Mouse (Mus musculus): ENCODE data around the gene Kcnj14.

The Kcnj14 gene

GRCm38 (mm10) chr7:45787642-45788041, 36.9 kb downstream of the Kcnj14 start:
- H3K4me1 ChIP-seq (replicated peaks; ENCODE audit: low read depth, low read length): peaks cover 63% of the 10 kb centered on the region
- H3K36me3 ChIP-seq (ENCODE audit: insufficient read depth, low read length): peaks cover 32% of the 10 kb centered on the region
- peaks cover 5% of the 10 kb centered on the region; the same call in 1 of the 2 replicates for H3K9me3 ChIP-seq (ENCODE audit: low read length)
- peak overlapping the region; percentile 84 for H3K4me3 ChIP-seq (replicated peaks; ENCODE audit: low read length)
- no peak for TF ChIP-seq POU5F1 (IDR thresholded peaks at IDR 0.05; ENCODE audit: borderline replicate concordance, low read length)
- peaks cover 4% of the 10 kb centered on the region; the same call in 1 of the 2 replicates for H3K27me3 ChIP-seq (ENCODE audit: insufficient read depth, low read length)

DNA sequence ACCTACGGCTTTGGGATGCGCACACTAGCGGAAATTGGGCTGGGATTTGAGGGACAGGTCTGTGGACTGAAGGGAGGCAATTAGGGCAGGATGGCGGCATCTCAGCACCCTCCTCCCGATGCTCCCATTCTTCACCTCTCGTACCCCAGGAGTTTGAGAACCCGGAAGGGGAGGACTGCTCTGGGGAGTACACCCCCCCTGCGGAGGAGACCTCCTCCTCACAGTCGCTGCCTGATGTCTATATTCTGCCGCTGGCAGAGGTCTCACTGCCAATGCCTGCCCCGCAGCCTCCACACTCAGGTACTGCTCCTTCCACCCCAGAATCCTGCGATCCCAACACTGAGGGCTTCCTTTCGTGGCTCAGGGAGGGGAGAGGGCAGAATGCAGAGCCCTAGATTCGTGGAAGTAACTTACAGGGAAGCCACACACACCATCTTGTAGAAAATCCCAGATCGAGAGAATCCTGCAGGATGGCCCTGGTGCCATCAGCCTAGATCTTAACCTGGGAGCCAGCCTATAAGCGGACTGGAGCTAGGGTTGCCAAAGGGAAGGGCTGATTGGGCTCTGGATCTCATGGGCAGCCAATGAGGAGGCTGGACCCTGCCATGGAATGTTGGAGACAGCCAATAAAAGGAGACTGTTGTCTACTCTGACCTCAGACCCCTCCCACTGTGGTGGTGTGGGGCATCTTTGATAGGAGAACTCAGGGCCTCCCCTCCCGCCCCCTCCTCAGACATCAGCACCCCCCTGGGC, 37.7 kb downstream of the Kcnj14 start:
- peaks cover 56% of the 10 kb centered on the region for H3K4me1 ChIP-seq (replicated peaks; ENCODE audit: low read depth, low read length)
- H3K27me3 ChIP-seq (ENCODE audit: insufficient read depth, low read length): peaks cover 10% of the 10 kb centered on the region
- peaks cover 5% of the 10 kb centered on the region; the same call in 1 of the 2 replicates for H3K9me3 ChIP-seq (ENCODE audit: low read length)
- TF ChIP-seq POU5F1 (IDR thresholded peaks at IDR 0.05; ENCODE audit: borderline replicate concordance, low read length) (no peak), CTCF (conservative IDR thresholded peaks at IDR 0.05; ENCODE audit: low read length) (no peak), NANOG (IDR thresholded peaks at IDR 0.05; ENCODE audit: borderline replicate concordance, low read length) (no peak)
- H3K4me3 ChIP-seq (replicated peaks; ENCODE audit: low read length): peak overlapping the region; percentile 84
- peaks cover 32% of the 10 kb centered on the region for H3K36me3 ChIP-seq (ENCODE audit: insufficient read depth, low read length)

GRCm38 (mm10) chr7:45786136-45786578, 38.4 kb downstream of the Kcnj14 start:
- Histone ChIP-seq H3K36me3 (ENCODE audit: insufficient read depth, low read length) (peaks cover 31% of the 10 kb centered on the region), H3K4me1 (replicated peaks; ENCODE audit: low read depth, low read length) (peaks cover 51% of the 10 kb centered on the region), H3K27me3 (ENCODE audit: insufficient read depth, low read length) (peaks cover 10% of the 10 kb centered on the region), H3K4me3 (replicated peaks; ENCODE audit: low read length) (peak overlapping the region; percentile 84), H3K9me3 (ENCODE audit: low read length) (peaks cover 5% of the 10 kb centered on the region; the same call in 1 of the 2 replicates)
- TF ChIP-seq POU5F1 (IDR thresholded peaks at IDR 0.05; ENCODE audit: borderline replicate concordance, low read length): no peak
- no peak for TF ChIP-seq NANOG (IDR thresholded peaks at IDR 0.05; ENCODE audit: borderline replicate concordance, low read length)
- no peak for TF ChIP-seq CTCF (conservative IDR thresholded peaks at IDR 0.05; ENCODE audit: low read length)

DNA sequence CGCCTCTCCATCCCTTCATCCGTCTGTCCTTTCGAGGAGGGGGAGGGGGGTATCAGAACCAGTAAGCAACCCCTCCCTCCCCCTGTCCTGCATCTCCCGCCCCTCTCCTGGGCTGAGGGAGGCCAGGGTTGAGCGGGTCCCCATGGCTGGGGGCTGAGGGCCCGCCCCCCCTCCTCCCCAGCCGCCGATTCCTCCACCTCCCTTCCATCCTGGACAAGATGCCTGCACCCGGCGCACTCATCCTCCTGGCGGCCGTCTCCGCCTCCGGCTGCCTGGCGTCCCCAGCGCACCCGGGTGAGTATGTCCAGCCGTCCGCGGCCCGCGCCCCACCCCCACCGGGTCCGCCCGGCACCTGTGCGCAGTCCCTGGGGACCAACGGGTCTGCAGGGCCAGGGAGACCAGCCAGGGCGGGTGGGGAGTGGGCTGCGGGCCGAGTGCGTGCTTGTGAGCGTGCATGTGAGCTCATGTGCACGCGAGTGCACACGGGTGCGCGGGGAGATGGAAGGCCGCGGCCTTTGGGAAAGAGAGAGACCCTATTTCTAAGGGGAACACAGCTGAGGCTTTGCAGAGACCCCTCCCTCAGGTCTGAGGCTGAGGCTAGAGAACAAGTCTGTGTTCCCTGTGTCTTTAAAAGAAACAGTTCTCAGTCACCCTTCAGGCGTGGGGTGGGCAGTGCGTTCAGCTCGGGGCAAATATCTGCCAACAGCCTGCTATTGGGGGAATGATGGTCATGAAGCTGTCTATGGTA, 39.0 kb downstream of the Kcnj14 start:
- Histone ChIP-seq H3K9me3 (ENCODE audit: low read length) (peaks cover 5% of the 10 kb centered on the region; the same call in 1 of the 2 replicates), H3K27me3 (ENCODE audit: insufficient read depth, low read length) (peaks cover 10% of the 10 kb centered on the region), H3K36me3 (ENCODE audit: insufficient read depth, low read length) (peaks cover 25% of the 10 kb centered on the region), H3K4me3 (replicated peaks; ENCODE audit: low read length) (peak overlapping the region; percentile 84), H3K4me1 (replicated peaks; ENCODE audit: low read depth, low read length) (peaks cover 45% of the 10 kb centered on the region)
- no peak for TF ChIP-seq POU5F1 (IDR thresholded peaks at IDR 0.05; ENCODE audit: borderline replicate concordance, low read length)
- TF ChIP-seq CTCF (conservative IDR thresholded peaks at IDR 0.05; ENCODE audit: low read length): no peak
- no peak for TF ChIP-seq NANOG (IDR thresholded peaks at IDR 0.05; ENCODE audit: borderline replicate concordance, low read length)

DNA sequence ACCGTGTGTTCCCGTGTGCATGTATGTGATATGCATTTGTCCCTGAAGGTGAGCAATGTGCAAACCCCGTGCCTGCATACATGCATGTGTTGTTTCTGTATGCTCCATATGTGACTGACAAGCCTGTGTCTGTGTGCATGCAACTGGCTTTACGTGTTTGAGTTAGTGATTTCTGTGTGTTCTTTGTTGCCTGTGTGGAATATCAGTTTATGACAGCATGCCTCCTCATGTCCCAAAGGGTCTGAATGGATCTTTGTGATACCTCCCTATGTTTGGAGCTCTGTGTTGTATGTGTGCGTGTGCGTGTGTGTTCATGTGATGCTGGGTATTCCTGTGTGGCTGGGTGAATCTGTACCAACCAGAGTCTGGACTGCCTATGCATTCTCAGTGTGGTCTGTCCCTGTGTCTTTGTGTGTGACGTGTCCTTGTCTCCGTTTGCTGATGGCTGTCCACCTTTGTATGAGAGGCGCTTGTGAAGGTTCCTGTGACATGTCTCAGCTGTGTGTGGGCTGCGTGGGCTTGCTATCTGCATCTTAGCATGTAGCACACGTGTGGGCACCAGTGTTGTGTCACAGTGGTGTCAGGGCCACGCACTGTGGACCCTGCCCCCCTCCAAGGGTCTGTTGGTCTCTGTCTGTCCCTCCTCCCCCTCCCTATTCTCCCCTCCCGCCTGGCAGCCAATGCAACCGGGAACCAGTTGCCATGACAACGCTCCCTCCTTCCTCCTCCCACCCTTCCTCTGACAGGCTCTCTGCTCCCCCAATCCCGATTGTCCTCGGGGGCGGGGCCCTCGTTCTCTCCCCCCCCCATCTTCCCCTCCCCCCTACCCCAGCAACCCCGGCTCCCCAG, 39.8 kb downstream of the Kcnj14 start, which contains the start of gene Sult2b1:
Gene Sult2b1, minus strand, starts transcription at position 146 of the 849 bp plus-strand sequence.
- no peaks in the 10 kb centered on the region for H3K9me3 ChIP-seq (ENCODE audit: low read length)
- H3K27me3 ChIP-seq (ENCODE audit: insufficient read depth, low read length): peaks cover 10% of the 10 kb centered on the region
- H3K4me1 ChIP-seq (replicated peaks; ENCODE audit: low read depth, low read length): peaks cover 45% of the 10 kb centered on the region
- H3K36me3 ChIP-seq (ENCODE audit: insufficient read depth, low read length): peaks cover 18% of the 10 kb centered on the region
- H3K4me3 ChIP-seq (replicated peaks; ENCODE audit: low read length): peak within 1 kb of the TSS; percentile 84
- TF ChIP-seq POU5F1 (IDR thresholded peaks at IDR 0.05; ENCODE audit: borderline replicate concordance, low read length) (no peak), NANOG (IDR thresholded peaks at IDR 0.05; ENCODE audit: borderline replicate concordance, low read length) (no peak), CTCF (conservative IDR thresholded peaks at IDR 0.05; ENCODE audit: low read length) (no peak)

DNA sequence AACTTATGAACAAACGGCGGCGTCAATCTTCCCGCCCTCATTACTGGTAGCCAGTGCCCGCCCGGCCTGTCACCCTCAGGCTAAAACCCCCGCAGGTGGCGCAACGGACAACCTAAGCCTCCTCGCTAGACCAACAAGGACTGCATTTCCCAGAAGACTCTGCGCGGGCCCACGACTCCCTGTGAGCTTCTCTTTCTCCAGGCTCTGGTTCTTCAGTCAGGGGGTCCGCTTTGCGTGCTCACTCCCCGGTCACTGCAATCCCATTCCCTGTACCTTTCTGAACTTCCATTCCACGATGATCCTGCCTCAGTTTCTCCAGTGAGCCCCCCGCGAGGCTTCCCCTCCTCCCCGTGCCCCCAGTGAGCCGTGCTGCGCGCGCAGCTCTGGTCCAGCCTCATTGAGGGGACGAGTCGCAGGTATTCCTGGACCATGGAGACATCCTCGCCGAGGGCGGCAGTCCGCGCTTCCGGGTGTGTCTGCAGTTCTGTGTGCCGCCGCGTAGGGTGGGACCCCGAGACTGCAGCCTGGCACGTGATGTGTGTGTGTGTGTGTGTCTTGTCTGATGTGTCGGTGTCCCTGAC, 41.0 kb downstream of the Kcnj14 start, which contains the start of gene Lmtk3:
Gene Lmtk3, plus strand, starts transcription at position 228 of the 581 bp plus-strand sequence.
- TF ChIP-seq CTCF (conservative IDR thresholded peaks at IDR 0.05; ENCODE audit: low read length): no peak
- TF ChIP-seq POU5F1 (IDR thresholded peaks at IDR 0.05; ENCODE audit: borderline replicate concordance, low read length): no peak
- no peak for TF ChIP-seq NANOG (IDR thresholded peaks at IDR 0.05; ENCODE audit: borderline replicate concordance, low read length)
- peaks cover 15% of the 10 kb centered on the region for H3K27me3 ChIP-seq (ENCODE audit: insufficient read depth, low read length)

GRCm38 (mm10) chr7:45782271-45782670, 42.3 kb downstream of the Kcnj14 start:
- Histone ChIP-seq H3K9me3 (ENCODE audit: low read length) (no peaks in the 10 kb centered on the region), H3K4me1 (replicated peaks; ENCODE audit: low read depth, low read length) (peaks cover 38% of the 10 kb centered on the region), H3K36me3 (ENCODE audit: insufficient read depth, low read length) (no peaks in the 10 kb centered on the region), H3K27me3 (ENCODE audit: insufficient read depth, low read length) (peaks cover 15% of the 10 kb centered on the region), H3K4me3 (replicated peaks; ENCODE audit: low read length) (no peak overlapping the region)
- TF ChIP-seq CTCF (conservative IDR thresholded peaks at IDR 0.05; ENCODE audit: low read length): no peak
- TF ChIP-seq NANOG (IDR thresholded peaks at IDR 0.05; ENCODE audit: borderline replicate concordance, low read length): no peak
- no peak for TF ChIP-seq POU5F1 (IDR thresholded peaks at IDR 0.05; ENCODE audit: borderline replicate concordance, low read length)

More for the DNA sequence above, 41.0 kb downstream of the Kcnj14 start, which contains the start of gene Lmtk3:
- Histone ChIP-seq H3K4me1 (replicated peaks; ENCODE audit: low read depth, low read length) (peaks cover 51% of the 10 kb centered on the region), H3K36me3 (ENCODE audit: insufficient read depth, low read length) (peaks cover 7% of the 10 kb centered on the region; the same call in 1 of the 2 replicates), H3K9me3 (ENCODE audit: low read length) (no peaks in the 10 kb centered on the region), H3K4me3 (replicated peaks; ENCODE audit: low read length) (peak within 1 kb of the TSS; percentile 82)

All from E14TG2a.4 (cell line).